Mouse (Mus musculus) megakaryocyte, embryonic 14.5 days (primary cell): ENCODE results near the gene Miox.

Experiments
- FLI1 ChIP-seq: IDR thresholded peaks from 2 replicates; pipeline ENCODE4 v1.6.1; 2012; ENCODE audit warnings: low read length, inconsistent platforms, mixed read lengths
- GATA1 ChIP-seq: IDR thresholded peaks from 3 replicates; pipeline ENCODE4 v1.6.1; 2012; ENCODE audit warnings: mixed read lengths, low read length, inconsistent platforms, borderline replicate concordance

DNA sequence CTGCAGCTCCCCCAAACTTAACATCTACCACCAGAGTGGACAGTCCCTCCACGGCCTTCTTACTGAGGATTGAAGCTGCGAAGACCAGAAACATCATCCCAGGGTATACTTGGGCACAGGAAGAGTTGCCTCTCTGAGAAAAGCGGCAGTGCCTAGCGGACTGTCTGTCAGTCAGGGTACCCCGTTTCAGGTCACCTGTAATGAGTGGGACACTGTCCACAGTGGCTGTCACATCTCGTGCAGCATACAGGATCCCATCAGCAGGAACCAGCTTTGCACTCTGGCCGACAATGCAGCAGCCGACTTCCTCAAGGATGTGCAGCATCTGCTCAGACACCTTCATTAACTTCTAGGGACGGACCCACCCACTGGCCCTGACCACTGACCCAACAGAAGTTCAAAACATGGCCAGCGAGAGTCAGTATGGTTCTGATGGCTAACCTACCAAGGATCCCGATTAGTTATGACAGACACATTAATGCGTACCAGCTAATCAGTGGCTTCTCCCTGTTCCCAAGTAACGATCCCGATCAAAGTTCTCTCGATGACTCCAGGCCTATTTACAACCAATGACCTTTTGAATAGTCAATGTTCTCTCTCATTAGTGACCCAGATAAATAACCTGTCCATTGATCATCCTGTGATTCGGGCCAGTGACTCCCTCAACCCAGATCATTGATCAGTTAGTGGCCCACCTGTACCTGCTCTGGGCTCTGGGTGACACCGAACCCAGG is 40.8 kb downstream of the Miox start:
- TF ChIP-seq FLI1 (no peak), GATA1 (no peak)
